Mouse (Mus musculus): ENCODE data around the gene Mast4.
"Not testable (repeated sequence)": the region's sequence is repeated elsewhere in the genome, so short reads cannot be mapped to it uniquely, and the experiment has no call there.

Gene Mast4

GRCm38 (mm10) chr13:102768512-102768911 is 565.8 kb downstream of the Mast4 start:
- no peak for DNase-seq (ENCODE audit: extremely low read depth, insufficient read length, low spot score)

- DNase-seq (ENCODE audit: extremely low read depth, insufficient read length, low spot score), result no peak
Observed at GRCm38 (mm10) chr13:102767110-102767509, 567.2 kb downstream of the Mast4 start.

GRCm38 (mm10) chr13:102765216-102765615 is 569.1 kb downstream of the Mast4 start:
- DNase-seq (ENCODE audit: extremely low read depth, insufficient read length, low spot score), result no peak

GRCm38 (mm10) chr13:102764218-102764617 is 570.1 kb downstream of the Mast4 start:
- no peak for DNase-seq (ENCODE audit: extremely low read depth, insufficient read length, low spot score)

- no peak for DNase-seq (ENCODE audit: extremely low read depth, insufficient read length, low spot score)
Observed at GRCm38 (mm10) chr13:102762203-102762602, 572.1 kb downstream of the Mast4 start.

- no peak for DNase-seq (ENCODE audit: extremely low read depth, insufficient read length, low spot score)
Observed at GRCm38 (mm10) chr13:102761410-102761809, 572.9 kb downstream of the Mast4 start.

GRCm38 (mm10) chr13:102758021-102758420 is 576.3 kb downstream of the Mast4 start:
- DNase-seq (ENCODE audit: extremely low read depth, insufficient read length, low spot score), result no peak

GRCm38 (mm10) chr13:102756071-102756470 is 578.2 kb downstream of the Mast4 start:
- no peak for DNase-seq (ENCODE audit: extremely low read depth, insufficient read length, low spot score)

- DNase-seq (ENCODE audit: extremely low read depth, insufficient read length, low spot score), result no peak
Observed at GRCm38 (mm10) chr13:102755124-102755523, 579.2 kb downstream of the Mast4 start.

- DNase-seq (ENCODE audit: extremely low read depth, insufficient read length, low spot score), result no peak
Observed at GRCm38 (mm10) chr13:102753714-102754556, 580.4 kb downstream of the Mast4 start.

- DNase-seq (ENCODE audit: extremely low read depth, insufficient read length, low spot score), result no peak
Observed at GRCm38 (mm10) chr13:102749891-102750290, 584.4 kb downstream of the Mast4 start.

- no peak for DNase-seq (ENCODE audit: extremely low read depth, insufficient read length, low spot score)
Observed at GRCm38 (mm10) chr13:102749194-102749593, 585.1 kb downstream of the Mast4 start.

- DNase-seq (ENCODE audit: extremely low read depth, insufficient read length, low spot score), result no peak
Observed at GRCm38 (mm10) chr13:102746803-102747561, 587.3 kb downstream of the Mast4 start.

- DNase-seq (ENCODE audit: extremely low read depth, insufficient read length, low spot score), result no peak
Observed at GRCm38 (mm10) chr13:102745626-102746342, 588.5 kb downstream of the Mast4 start.

- DNase-seq (ENCODE audit: extremely low read depth, insufficient read length, low spot score), result no peak
Observed at GRCm38 (mm10) chr13:102745270-102745600, 589.1 kb downstream of the Mast4 start.

- no peak for DNase-seq (ENCODE audit: extremely low read depth, insufficient read length, low spot score)
Observed at GRCm38 (mm10) chr13:102744481-102745269, 589.6 kb downstream of the Mast4 start.

- no peak for DNase-seq (ENCODE audit: extremely low read depth, insufficient read length, low spot score)
Observed at GRCm38 (mm10) chr13:102739720-102740535, 594.4 kb downstream of the Mast4 start.

GRCm38 (mm10) chr13:102737811-102738210 is 596.5 kb downstream of the Mast4 start:
- DNase-seq (ENCODE audit: extremely low read depth, insufficient read length, low spot score), result no peak

GRCm38 (mm10) chr13:102733063-102733462 is 601.2 kb downstream of the Mast4 start:
- no peak for DNase-seq (ENCODE audit: extremely low read depth, insufficient read length, low spot score)

GRCm38 (mm10) chr13:102728951-102729350 is 605.3 kb downstream of the Mast4 start:
- not testable (repeated sequence) for DNase-seq (ENCODE audit: extremely low read depth, insufficient read length, low spot score)
